Mouse (Mus musculus): Measurements from ENCODE around the gene Nr3c2.

The Nr3c2 gene

DNA sequence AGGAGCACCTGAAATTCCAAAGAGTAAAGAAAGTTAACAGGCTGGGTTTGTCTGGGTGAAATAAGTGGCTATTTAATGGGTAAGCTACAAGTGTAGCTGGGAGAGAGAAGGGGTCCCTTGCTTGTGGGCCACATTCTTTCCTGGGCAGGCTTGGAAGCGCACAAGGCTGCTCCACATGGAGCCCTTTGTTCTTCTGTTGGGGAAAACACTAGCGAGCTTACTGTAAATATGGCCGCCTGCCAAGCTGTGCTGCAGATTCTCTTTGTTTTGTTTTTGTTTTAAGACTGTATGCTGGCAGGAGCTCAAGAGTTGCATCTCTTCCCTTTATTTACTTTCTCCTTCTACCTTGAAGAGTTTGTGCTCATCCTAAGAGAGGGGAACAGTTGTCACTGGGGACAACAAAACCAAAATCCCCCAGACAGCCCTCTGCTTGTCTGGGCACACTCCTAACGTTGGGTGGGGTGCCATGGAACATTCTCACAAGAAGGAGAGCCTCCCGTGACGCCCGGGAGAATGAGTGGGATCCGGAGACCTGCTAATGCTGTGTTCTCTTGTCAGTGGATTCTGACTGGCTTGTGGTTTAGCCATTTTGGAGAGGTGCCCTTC lies 73.8 kb downstream of the Nr3c2 start:
- peak; percentile 54 to 63 for DNase-seq

DNA sequence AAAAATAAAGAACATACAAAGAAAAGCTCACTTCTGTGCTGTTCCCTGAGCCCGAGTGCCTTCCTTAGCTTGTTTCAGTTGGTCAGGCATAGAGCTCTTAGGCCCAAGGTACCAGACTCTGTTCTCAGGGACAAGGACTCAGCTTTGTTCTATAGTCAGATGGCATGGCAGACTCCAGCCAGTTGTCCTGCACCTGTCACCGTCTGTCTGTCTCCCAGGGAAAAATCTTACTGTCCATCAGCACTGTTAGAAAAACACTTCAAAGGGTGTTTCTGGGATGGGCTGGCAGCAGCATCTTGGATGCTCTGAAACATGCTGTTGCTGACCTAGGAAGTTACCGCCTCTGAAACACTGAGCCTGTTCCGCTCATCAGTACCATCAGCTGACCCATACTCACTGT lies 78.7 kb downstream of the Nr3c2 start:
- DNase-seq: no peak

DNA sequence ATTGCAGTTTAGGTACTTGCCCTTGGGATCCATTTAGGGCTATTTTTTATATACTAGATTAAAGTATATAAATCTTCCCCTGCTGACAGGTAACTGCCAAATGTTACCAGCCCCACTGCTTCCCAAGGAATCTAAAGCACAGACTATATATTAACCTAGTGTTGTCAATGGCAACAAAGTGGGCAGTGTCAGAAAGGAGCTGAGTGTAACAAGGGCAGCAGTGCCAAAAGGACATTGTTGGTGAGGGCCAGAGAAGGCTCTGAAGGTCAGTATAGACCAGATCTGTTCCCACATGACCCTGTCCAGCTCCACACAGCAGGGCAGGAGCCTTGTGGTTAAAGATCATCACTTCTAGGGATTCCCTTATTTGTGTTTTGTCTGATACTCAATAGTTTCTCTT lies 84.8 kb downstream of the Nr3c2 start:
- DNase-seq: no peak

DNA sequence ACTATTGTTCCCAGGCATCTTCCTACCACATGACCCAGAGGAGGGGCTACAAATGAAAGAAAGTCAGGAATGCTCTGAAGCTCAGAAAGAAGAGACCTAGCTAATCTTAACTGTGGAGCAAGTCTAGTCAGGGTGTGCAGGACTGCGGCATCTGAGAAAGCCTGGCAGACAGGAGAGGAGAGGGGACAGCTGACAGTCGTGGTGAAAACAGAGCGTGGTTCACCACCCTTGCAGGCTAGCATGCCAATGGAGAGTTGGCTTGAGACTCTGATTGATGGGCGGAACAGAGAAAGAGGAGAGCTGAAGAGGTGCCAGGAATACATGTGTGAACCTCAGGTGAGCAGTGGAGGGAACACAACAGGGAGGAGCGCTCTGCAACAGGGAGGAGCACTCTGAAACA lies 85.6 kb downstream of the Nr3c2 start:
- DNase-seq: no peak

DNA sequence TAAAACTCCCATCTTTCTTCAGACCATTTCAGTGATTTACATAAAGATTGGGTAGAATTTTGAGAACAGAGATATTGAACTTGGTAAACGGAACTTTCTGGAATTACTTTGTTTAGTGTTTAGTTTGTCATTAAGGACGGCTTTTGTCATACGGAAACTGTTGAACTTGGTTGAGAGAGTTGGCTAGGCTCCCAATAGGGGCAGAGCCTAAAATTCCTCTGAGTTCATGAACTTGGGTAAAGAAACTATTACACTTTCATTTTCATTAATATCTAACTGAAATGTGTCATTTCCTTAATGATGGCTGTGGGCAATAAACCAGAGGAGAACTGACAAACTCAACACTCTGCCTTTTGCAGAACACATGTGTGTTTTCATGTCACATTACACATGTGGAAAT lies 88.6 kb downstream of the Nr3c2 start:
- DNase-seq: no peak

DNA sequence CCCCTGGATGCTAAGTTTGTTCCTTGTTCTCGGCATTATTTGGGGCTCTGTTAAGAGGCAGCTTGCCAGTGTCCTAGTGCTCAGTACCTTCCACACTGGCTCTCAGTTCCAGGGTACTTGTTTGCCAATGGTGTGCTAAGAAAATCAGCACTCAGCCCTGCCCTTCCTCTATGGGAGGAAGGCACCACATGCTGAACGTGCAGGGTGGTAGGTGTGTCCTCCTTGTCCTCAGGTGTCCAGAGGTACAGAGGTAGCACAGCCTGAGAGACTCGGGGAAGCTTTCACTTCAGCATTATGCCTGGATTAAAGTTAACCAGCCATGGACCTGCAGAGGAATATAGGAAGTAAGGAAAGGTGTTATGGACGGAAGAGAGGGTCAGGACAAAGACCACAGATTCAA lies 99.0 kb downstream of the Nr3c2 start:
- no peak for DNase-seq

DNA sequence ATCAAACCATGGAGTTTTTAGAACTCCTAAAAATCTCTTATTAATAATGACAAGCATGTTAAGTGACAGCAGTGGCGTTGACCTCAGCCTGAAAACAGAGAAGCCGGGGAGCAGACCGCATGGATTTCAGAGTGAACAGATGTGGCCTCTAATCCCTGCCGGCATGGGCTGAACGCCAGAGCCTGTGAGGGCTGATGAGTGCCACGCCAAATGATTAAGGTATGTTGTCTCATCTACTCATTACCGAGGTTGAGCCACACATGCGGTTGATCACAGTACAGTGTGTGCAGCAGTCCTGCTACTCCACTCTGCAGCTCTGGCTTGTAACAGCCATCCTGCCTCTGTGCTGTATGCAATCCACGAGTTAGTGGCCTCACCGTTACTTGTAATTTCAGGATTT lies 110.2 kb downstream of the Nr3c2 start:
- DNase-seq: peak; percentile 47 to 51

DNA sequence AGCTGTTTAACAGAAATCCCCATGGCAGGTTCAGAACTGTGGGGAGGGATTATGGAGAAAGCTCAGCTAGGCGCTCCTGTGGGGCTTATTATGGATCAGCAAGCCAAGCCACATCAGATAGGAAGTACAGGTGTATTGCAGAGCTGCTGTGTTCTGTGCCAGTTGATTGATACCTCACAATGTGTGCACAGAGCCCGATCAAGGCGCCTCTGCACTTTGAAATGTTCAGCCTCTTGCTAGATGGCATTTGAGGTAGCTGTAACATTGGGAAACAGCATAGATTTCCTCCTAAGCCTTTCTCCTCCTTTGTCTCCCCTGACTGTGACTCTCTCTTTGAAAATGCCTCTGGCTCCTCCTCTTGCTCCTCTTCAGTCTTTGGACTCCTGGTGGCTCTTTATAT lies 112.7 kb downstream of the Nr3c2 start:
- no peak for DNase-seq

DNA sequence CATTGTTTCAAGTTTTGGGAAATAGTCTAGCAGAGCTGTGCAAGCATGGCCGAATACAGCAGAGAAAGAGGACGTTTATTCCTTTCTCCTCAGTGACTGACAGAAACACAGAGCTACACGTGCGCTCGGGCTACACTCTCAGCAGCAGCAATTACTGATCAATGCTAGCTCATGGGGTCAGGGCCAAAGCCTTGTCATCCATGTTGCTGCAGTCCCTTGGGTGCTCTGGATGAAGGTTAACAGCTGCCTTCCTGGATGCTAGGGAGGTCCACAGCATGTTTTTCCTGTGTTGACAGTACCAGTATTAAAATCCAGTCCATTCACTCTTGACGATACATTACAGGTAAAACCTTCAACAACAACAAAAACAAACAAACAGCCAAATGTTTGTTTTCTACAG lies 113.4 kb downstream of the Nr3c2 start:
- DNase-seq: no peak

DNA sequence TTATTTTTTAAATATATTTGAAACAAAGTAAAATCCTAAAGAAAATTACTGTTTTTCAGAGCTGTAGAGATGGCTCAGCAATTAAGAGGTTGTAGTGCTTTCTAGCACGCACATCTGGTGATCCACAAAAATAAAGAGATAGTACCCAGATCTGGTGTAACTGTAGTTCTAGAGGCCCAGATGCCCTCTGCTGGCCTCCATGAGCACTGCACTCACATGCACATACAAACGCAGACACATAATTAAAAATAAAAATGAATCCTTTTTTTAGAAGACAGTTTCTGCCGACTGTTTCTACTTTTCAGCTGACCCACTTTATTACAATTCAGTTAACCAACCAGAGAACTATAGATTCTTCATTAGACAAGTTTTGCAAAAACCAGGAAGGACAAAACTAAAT lies 117.5 kb downstream of the Nr3c2 start:
- DNase-seq: no peak

DNA sequence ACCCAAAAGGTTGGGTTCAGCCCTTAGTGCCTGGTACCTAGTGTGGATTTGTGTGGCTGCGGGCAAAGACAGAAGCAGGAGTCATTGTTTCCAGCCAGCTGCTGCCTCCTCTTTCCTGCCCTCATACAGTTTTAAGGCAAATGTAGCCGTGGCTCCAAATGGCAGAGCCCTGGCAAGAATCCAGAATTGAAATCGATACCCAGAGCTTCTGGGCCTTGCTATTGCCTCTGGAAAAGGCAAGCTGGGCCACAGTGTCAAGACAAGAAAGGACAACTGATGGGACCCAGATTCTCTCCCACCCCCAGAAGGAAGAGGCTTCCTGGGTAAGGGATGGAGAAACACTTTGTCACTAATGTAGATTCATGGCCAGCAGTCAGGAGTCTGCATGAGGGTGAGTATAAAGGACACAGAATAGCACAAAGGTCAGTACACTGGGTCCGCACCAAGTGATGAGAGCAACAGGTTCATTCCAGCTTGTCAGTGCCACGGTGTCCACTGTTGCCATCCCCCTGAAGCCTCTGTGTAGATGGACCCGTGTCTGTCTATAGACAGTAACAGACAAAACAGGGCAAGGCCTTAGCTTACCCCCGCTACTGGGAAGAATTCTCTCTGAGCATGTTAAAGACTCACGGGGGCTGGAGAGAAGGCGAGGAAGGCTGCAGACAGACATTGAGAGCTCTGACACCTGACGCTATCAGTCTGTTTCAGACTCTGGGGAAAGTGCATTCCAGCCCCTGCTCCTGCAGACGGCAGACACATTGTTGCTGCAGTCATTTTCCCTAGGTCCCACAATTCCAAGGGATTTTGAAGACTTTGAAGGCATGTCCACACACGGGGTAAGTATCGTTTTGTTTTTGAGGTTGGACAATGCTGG lies 124.8 kb downstream of the Nr3c2 start:
- DNase-seq: no peak

DNA sequence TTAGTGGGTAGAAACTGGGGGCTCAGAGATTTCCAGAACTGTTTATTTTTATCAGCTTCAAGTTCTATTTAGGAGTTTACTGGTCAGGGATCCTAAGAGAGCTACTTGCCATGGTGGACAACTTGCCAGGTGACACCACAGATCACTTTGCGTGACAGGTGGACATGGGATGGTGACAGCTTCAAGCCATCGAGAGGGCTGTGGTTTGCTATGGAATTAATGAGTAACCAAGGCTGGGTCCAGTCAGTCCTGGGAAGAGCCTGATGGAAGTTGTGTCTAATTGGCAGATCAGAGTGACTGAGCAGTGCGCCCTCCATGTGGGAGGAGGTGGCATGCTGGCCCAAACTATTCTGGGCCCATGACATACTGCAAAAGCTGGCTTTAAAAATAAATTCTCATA lies 132.0 kb downstream of the Nr3c2 start:
- no peak for DNase-seq

DNA sequence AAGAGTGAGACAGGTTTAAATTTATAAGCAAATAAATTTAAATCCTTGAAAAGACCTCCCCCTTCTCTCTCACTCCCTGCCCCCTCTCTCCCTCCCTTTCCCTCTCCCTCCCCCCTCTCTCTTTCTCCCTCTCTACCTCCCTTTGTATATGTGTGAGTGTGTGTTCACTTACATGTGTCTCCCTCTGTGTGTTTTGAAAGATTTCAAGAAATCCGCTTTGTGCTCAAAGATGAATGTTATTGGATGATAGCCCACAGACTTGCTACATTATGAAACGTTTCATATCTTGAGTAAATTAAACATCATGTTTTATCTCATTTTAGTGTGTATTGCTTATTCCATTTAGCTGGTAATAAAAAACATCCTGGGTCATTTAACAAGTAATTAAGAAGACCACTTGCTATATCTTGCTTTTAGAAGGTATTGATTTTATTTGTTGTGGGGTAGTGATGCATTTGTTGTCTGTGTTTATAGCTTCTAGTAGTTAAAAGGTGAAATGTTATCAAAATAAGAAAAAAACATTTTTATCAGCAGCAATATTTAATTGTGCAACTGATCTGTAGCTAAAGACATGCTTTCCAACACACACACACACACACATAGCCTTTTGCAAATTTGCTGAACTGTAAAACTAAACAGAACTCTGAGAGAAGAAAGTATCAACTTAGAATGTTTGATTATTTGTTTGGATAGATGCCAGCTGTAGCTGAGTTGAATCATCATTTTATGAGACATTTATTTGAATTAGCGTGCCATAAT lies 134.6 kb downstream of the Nr3c2 start:
- no peak for DNase-seq

DNA sequence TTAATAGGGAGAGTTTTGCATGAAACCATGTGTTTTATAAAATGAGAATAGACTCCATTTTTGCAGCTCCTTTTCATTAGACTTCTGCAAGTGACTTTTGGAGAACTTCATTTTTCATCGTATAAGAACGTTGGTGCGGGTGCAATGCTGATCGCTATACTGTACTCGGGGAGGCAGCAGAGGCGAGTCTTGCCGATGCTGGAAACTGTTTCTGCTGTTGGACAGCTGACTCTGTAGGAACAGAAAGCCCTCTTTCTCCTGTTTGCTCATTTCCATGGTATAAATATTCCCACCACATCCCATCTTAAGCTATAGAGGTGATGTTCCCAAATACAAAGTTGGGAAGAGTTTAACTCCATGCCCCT lies 135.2 kb downstream of the Nr3c2 start:
- no peak for DNase-seq

DNA sequence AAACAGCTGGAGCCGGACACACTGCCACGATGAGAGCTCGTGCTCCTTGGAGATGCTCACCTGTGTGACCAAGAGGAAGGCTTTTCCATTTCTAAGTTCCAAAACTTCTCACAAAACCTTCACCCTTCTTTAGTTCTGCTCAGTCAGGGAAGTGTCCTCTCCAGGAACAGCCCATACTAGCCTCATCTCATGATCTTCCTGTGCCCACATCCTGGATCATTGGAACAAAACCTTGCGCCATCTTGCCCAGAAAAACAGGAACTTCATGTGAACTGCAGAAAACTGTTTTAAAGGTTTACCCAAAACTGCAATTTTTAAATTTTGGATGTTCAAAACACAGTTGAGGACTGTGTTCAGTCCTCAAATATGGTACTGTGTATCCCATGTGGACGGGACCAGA lies 142.0 kb downstream of the Nr3c2 start:
- DNase-seq: no peak

DNA sequence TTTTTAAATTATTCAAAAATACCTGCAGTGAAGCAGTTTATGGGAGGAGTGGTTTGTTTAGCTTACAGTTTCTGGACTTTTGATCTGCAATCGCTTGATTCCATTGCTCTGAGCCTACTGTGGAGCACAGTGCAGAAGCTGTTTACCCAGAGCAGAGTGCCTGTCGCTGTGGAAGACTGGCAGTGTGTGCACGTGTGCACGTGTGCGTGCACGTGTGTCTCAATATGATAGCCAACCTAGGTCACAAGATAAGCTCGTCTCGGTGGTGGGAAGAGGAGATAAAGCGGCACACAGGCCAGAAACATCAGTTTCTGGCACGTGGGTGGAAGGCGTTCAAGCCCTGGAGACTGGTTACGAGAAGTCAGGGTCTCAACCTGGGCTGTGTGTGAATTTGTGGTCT lies 145.6 kb downstream of the Nr3c2 start:
- DNase-seq: no peak

DNA sequence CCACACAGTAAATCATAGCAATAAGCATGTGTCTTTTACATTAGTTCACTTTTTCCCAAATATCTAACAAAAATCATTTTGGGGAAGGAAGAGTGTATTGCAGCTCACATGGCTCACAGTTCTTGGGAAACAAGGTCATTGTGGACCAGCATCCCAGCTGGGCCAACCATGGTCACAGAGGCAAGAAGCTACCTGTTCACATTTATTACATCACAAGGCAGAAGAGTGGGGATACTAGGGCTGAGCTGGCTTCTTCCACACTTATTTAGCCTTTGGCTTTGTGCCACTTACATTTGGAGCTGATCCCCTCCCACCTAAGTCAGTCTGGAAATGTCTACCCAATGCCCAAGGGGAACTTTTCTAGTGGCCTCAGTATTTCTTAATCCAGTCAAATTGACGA lies 146.5 kb downstream of the Nr3c2 start:
- DNase-seq: no peak

DNA sequence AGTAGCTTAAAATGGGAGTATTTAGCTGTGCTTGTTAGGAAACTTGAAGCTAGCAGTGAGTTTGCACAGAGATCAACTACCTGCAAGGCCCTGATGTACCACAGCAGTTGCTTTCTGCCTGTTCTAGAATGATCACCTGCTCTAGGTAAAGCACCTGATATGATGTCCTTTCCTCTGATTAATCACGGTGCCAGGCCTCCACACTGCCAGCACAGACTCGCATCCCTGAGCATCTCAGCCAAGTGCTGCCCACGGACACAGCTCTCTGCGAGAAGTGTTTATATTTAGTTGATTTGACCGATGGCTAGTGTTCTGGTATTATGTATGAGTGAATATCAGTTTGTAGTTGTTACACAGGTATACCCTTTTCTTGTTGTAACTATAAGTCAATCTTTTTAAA lies 147.0 kb downstream of the Nr3c2 start:
- peak; percentile 29 to 42 for DNase-seq

DNA sequence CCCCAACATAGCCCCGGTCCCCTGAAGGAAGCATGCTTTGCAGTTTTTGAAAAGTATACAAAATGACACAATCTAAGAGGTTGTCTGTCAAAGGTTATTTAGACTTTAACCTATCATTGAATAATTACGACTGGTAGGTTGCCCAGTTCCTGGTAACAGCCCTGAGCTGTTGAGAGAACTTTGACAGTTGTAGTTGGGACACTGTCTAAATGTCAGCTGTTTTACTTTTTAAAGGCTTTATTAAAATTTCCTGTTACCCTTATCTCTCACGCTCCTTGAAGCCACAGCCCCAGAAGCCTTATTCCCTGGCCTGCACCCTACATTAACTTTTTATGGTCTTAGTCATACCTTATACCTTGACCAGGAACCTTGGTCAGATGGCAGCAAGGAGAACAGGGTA lies 147.5 kb downstream of the Nr3c2 start:
- DNase-seq: no peak

DNA sequence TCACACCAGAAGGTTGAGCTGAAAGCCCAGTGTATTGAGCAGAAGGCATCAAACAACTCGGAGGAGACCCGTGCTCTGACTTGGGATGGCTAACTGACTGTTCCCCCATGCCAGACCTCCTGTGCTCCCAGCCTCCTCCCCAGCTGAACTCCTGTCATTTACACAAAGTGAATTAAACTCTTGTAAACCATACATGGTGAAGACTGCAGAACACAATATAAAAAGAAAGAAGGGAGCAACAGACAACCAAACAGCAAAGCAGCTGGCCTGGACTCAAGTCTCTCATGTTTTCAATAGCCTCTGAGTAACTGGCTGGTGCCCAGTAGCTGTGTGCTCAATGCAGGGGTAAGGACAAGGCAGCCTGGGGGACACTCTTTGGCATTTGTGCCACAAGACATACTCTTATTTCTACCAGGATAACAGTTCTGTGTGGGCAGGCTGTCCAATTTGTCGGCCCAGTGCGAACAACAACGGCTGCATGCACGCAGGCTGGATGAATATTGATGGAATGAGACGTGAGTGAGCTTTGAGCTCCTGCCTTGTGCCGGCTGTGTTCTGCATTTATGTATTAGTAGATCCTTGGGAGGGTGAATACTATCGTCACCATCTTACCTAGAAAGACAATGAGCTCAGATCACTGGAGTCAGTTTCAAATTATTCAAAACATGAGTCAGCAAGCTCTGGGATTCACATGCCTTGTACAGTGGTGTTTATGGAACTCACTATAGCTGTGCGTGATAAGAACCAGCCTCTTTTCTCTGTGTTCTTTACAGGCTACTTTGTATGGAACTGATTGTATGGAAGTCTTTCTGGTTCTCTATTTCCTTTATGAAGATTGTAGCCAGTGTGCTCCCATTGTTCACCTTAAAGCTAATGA lies 152.4 kb downstream of the Nr3c2 start:
- no peak for DNase-seq

DNA sequence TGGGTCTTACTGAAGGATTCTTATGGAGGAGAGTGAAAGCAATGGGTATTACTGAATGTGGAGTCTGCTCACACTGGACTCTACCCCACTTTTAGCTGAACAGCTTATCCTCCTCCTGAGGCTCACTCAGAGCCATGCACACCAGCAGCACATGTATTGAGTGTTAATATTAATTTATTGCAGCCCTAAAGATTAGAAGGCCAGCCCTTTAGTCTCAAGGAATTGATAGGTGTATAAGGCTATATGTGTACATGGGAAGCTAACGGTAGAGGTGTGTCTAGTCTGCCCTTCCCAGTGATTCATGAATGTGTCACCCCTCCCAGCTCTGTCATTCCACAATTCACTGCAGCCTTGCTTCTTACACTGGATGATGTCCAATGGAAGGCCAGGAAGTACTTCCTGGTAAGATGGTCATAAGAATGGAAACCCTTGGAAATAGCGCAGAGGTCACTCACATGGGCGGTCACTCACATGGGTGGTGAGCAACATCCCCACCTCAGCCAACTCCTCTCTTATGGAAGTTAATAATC lies 156.3 kb downstream of the Nr3c2 start:
- no peak for DNase-seq

DNA sequence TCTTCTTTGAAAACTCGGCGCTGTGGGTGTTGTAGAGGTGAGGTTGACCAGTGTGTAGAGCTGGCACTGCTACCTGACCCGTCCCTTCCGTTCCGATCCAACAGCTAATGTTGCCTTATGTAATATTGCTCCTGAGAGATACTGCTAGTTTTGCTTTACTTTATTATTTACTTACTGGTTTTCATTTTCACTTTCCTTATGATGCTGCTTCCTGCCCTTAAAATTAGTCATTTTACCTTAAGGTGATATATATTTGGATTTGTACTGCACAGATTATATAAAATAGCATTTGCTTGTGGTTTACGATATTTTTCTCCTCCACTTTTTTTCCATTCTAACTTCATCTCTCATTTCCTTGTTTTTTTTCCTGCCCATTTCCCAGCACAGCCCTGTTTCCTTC lies 157.6 kb downstream of the Nr3c2 start:
- no peak for DNase-seq

DNA sequence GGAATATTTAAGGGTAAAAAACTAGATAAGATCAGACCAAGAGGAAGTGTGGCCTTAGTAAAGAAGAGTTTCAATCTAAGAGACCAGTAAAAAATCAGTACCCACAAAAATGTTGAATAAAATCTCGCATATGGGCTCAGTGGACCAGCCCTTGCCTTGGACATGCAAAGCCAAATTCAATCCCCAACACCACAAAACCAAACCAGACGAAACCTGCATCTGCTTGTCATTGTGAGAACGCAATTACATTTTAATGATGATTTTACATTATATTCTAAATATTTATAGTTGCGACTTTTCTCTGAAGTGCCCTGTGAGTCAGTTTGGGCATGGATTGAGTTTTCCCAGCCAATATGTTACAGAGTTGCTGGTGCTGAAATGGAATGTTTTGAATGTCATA lies 183.4 kb downstream of the Nr3c2 start:
- DNase-seq: no peak

Data from cerebellum, adult 18-20 months (tissue).